Mouse (Mus musculus): ENCODE data around the gene Rad52.

The Rad52 gene

DNA sequence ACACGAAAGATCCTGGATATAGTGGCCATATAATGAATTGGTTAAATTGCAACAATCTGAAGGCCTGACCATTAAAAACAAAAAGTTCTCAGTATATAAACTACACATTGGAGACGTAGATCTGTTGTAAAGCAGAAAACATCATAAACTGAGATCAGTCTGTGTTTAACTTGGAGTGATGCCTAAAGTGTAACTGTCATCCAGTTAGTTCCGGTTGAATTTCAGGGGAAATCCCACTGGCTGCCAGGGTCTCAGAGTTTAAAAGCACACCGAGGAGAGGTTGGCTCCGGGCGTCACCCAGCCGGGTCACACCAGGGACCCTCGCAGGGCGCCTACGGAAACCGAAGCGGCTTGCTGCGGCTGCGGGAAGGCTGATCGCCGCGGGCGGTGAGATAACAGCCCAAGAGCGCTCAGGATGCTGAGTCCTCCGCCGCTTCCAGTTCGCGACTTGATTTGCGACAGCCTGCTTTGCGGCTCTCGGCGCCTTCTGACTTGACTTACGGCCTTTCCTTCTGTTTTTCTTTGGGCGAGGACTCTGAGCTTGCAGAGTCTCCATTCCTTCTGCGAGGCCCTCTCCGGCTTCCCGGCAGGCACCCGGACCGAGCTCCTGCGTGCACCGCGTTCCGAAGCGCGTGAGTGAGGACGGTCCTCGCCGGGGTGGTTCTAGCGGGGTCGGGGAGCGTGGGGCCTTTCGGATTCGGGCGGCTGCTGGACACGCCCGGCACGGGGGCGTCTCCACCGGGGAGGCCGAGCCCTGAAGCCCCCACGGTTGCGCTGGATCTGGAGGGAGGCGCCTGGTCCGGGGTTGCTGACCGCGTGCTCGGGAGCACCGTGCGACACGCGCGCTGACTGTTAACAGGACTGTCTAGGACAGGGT is at the start of gene Rad52:
Gene Rad52, plus strand, starts transcription at position 495 of the 877 bp plus-strand sequence.
- peak; percentile 98 for DNase-seq (ENCODE audit: low read depth, low spot score)

DNA sequence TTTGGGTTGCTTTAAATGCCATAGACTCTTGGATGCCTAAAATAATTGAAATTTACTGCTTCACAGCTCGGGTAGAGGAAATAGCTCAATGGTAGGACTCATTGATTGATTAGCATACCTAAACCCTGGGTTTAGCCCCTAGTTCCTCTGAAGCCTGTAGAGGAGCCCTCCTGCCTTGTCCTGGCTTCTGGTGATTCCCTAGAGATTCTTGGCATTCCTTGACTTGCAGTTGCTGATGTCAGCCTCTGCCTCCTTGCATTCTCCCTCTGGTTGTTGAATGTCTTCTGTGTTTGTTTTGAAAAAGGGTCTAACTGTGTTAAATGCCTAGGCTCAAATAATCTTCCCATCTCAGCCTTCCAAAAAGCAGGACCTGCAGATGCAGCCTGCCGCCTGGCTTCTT is 48.3 kb upstream of the Rad52 start:
- peak; percentile 37 for DNase-seq (ENCODE audit: low read depth, low spot score)

DNA sequence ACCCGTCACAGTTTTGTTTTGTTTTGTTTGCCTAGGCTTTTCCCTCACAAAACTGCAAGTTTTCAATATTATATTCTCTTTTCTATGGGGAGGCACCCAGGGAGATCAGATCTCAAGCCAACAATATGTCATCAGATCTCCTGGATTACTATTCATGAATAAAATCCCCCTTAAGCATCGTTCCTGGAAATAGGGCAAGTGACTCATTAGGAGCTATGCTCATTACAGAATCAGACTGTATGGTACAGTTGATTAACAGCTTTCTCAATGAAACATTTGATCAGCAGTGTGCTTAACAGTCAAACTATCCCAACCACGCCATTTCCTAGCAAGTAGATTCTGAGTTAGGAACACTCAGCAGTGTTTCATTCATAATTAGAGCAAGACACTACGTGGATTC is 47.0 kb upstream of the Rad52 start:
- no peak for DNase-seq (ENCODE audit: low read depth, low spot score)

DNA sequence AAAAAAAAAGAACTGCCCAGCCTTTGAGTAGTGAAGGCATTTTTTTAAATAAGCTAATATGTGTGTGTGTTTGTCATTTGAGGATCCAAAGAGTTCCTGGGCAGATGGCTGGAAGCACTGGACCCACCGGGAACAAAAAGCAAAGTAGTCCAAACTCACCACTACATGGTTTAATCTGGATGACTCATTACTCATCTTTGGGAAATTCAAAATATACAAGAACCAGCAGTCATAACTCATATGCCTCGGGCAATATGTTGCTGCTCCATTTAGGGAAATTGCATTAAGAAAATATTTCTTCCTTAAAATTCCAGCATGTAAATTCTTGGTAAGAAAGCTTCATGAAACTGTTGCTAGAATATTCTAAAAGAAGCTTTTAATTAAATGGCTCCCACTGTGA is 42.3 kb upstream of the Rad52 start:
- DNase-seq (ENCODE audit: low read depth, low spot score) = no peak

DNA sequence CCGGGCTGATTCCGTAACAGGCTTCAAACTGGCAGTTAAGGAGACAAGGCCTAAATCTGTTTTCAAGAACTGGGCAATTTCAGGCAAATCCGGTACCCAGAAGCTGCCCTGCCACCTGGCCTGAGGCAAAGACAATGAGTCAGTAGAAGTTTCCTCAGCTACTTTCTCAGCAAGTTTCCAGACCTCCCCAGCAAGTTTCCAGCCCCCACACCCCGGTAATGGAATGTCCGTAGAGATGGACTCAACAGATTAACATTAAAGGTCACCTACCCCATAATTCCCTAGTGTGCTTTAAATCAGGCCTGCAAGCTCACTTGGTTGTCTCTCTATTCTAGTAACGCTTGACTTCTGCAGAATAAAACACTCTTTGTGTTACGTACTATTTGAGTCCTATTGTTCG is 41.0 kb upstream of the Rad52 start:
- no peak for DNase-seq (ENCODE audit: low read depth, low spot score)

DNA sequence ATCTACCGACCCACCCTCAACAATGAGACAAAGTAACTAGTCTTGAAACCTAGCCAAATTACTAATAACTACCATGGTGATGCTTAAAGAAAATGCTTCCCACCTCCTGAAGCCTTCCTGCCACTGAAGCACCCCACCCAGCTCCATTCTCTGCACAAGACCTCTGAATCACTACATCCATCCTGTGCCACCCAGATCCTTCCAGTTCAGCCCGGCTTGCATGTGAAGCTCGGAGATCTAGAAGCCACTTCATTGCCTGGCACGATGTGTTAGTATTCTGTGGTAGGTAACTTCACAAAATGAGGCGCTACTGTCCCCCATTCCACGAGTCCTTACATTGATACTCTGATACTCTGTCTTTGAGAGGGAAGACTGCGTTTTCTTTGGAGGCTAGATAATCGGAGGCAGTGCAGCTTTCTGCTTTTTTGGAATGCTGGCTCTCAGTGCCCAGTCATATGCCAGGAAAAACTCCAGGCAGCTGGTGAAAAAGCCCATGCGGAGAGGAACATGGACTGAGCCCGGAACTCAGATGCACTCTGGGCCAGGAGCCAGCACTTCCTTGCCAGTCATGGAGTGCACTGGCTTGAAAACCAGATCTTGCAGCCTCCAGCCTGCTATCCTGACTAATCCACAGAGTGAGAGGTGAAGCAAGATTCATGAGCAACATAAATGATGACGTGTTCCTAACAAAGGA is 38.0 kb upstream of the Rad52 start:
- peak; percentile 99 for DNase-seq (ENCODE audit: low read depth, low spot score)

DNA sequence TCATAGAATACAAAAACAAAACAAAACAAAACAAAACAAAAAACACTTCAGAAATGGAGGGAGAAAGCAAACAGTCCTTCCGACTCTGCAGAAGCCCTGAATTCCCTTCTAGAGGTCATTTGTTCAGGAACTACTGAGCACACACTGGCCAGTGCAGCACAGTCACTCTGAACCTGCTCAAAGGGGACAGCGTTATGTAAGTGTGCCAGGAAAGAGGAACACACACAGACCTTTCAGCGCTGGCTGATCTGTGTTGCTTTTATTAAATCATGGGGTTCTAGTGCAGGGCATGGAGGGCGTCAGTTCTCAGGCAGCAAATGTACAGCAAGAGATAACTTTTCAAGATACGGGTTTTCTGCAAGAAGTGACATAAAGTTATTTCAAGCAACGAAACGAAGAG is 19.3 kb upstream of the Rad52 start:
- peak; percentile 38 for DNase-seq (ENCODE audit: low read depth, low spot score)

DNA sequence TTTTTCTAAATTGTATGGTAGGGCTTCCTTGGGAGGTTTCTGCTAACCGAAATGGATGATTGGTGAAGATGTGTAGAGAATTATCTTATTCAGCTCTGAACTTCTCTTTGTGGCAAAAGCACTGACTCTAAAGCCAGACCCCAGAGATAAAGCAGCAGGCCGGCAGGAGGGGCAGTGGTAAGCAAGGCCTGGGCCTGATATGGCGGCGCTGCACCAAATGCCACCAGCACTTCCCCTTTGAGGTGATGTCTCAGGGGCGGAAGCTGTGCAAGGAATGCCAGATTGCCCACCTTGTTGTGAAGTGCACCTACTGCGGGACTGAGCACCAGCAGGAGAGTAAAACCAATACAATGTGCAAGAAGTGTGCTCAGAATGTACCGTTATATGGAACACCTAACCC is 9.8 kb upstream of the Rad52 start:
- DNase-seq (ENCODE audit: low read depth, low spot score) = no peak

DNA sequence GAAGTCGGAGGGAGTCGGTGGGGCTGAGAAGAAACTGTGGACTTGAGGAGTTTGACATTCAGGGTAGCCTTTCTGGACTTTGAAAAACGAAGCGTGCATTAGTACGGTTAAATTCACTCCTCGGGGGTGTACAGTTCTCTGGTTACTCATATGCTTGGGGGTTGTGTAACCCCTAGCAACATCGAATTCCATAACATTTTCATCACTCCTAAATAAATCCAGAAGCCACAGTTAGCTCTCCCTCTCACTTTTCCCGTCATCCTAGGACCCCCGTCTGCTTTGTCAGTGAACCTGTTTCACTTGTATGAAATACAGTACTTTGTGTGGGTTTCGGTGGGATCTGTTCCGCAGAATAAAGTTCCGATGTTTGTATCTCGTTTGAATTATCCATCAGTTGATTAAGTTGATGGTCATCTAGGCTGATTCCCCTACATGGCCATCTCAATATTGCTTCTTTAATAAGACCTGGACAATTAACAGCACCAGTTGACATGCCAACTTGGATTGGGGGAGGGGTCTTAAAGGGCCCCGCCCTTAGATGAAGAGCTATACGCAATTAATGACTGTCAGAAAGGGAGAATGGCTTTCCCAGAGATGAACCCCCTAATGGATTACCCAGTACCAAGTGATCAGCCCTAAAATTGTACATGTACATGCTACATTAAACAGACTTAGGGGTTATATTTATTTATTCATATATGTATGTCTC is 737 bp downstream of the Rad52 start:
- DNase-seq (ENCODE audit: low read depth, low spot score) = no peak

DNA sequence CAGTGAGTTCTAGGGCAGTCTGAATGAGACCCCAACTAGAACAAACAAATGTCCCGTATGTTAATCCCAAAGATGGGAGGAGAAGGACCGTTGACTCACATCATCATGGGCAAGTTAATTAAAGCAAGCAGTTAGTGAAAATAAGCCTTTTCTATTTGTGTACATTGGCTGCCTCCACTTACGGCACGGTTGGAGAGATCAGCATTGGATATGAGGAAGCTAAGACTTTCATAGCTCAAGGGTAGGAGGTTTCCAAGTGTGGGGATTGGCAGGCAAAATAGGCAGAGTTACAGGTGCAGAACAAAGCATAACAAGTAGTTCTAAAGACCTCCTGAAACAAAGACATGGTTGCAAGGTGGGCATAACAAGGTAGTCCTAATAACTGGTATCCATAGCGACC is 3.0 kb downstream of the Rad52 start:
- DNase-seq (ENCODE audit: low read depth, low spot score) = no peak

DNA sequence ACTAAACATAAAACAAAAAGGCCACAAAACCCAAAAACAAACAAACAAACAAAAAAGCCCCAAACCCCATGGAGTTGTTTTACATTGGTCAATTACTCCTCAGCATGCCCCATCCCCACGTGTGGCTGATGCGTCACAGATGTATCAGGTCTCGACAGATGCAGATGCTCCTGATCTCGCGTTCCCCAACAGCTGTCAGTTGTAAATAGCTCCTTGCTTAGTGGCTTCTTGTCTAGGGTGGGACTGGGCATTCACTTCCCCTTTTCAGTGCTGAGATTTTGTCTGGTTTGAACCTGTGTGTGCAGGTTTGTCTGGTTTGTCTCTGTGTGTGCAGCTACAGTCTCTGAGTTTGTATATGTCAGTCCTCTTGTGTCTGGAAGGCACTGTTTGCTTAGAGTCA is 9.5 kb downstream of the Rad52 start:
- DNase-seq (ENCODE audit: low read depth, low spot score) = no peak

DNA sequence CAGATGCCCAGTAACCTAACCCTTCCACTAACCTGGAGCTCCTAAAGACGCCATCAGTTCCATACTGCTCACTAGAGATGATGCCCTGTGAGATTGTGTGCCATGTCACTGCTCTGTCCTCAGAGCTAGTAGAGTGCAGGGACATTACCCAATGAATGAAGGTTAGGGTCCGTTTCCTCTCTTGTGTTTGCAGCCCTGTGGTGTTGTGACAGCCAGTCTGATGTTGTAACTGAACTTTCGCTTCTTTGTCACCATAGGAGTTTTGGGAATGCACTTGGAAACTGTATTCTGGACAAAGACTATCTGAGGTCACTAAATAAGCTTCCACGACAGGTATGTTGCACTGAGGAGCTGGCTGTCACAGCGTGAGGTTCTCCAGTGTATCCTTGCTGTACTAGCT is 13.2 kb downstream of the Rad52 start:
- no peak for DNase-seq (ENCODE audit: low read depth, low spot score)

DNA sequence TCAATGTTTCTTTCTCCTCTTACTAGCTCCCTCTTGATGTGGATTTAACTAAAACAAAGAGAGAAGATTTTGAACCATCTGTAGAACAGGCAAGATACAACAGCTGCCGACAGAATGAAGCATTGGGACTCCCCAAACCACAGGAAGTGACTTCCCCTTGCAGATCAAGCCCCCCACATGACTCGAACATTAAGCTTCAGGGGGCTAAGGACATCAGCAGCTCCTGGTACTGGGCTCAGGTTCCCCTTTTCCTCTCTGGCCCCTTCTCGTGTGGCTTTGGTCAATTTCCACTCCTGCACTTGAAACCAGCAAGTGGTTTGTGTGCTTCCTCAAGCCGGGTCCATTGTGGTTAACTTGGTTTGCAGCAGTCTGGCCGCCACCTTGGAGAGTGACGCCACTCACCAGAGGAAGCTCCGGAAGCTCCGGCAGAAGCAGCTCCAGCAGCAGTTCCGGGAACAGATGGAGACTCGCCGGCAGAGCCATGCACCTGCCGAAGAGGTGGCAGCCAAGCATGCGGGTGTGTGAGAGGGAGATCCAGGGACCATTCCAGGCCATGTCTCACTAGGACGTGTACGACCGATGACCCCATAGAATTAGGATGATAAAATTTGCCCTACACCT is 16.2 kb downstream of the Rad52 start:
- peak; percentile 87 for DNase-seq (ENCODE audit: low read depth, low spot score)

DNA sequence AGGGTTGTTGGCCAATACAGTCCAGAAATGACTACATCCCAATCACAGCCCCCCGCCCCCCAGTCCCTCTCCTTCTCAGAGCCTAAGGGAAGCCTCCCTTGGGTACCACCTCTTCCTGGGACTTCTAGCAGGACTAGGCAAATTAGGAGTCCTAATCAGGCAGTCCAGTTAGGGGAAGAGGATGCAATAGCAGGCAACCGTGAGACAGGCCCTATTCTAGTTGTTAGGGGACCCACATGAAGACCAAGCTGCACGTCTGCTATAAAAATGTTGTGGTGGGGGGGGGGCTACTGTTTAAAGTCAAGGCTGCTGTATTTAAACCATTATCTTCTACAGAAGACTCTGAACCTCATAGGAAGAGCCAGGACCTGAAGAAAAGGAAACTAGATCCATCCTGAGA is 19.6 kb downstream of the Rad52 start:
- no peak for DNase-seq (ENCODE audit: low read depth, low spot score)

DNA sequence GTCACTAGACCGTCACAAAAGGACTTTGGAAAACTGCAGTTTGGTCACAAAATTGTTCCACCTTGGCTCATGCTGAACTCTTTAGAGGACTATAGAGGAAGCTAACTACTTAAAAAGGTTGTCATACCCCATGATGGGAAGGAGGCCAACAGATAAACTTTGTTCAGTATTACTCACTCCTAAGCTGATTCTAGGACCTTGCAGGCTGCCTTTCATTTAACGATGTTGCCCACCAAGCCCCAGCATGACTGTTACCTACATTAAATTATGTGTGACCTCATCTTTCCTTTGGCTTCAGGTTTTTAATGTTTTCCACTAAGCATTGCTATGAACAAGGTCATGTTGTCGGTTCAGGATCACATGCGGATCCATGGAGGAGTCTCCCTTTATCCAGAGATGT is 20.0 kb downstream of the Rad52 start:
- no peak for DNase-seq (ENCODE audit: low read depth, low spot score)

DNA sequence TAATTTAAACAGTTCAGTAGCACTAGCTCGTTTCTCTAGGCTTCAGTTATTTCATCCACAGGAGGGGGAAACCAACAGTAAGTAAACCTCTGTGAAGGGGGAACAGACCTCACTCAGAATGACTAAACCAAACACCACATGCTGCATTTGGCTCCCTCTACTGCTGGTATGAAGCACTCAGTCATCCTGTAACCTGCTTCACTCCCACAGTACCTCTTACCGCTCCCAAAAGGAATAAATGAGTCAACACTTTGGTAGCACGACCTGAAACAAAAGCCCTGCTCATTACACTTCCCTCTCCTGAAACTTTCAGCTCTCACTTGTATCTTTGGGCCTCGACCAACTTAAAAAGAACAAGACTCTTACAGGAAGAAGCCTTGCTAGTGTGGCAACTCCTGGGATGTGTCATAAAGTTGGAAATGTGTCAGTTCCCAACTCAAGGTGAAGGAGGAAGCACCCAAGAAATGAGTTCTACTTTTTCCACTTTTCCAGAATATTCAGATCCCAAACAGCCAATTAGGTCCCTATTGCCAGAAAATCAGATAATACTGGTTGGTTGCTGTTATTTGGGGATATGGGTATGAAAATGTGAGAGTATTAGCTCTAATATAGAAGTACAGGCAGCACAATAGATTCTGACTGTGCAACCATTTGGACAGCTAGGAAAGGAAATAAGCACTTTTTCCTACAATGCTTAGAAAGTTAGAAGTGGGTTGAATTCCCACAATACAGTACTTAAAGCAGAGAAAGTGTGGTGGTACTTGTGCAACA is 21.9 kb downstream of the Rad52 start:
- DNase-seq (ENCODE audit: low read depth, low spot score) = peak; percentile 87

Data from brain, adult 2 months (tissue).